Mouse (Mus musculus) neutrophil, adult 83 days (primary cell): ENCODE measurements around the gene Gtf2f1. TPM values are rescaled to one million over a fixed set of nuclear protein-coding genes. Genes with fewer than 3 reads are reported as not detected.

Experiments used
- total RNA-seq, 2 experiments: library from RNA; stranded (reverse); gene quantifications; one replicate each; pipeline ENCODE4 v1.2.4; 2023

Gene Gtf2f1
- 10 to 100 TPM; 48.0 to 61.0 TPM for total RNA-seq

DNA sequence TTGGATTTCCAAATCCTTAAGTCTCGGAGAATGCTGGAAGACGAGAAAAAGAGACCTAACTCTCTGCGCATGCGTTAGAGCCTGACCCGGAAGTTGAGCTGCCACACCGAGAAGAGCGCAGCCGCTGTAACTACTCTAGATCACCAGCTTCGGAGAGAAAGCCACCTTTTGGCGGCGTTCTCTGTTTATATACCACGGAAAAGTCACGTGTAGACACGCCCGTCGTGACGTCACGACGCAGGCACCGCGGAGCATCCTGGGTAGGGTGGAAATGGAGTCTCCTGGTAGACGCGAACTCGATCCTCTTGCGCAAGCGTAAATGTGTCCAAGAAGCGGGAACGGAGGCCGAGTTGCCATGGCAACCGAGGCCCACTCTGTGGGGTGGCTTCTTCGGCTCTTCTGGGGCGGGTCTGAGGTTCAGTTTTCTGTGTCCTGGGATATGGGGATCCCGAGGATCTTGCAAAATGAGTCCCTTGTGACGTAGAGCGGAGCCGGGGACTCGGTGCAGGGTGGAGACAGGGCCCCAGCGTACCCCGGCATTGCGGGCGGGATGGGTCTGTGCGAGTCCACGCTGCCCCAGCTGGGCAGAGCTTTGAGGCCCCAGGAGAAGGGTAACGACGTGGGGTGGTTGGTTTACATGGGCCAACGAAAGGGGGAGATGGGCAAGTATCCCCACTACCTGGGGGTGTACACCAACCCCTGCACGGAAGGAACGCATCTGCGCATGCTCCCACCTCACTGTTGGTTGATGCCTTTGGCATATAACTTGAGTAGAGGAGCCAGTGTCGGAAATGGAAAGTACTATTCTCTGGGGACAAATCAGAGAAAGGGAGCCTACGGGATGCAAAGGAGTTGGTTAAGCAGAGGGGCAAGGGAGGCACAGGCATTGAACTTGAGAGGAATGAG, at the start of gene Gtf2f1, which contains the start of gene Gm17949:
Gtf2f1 (minus strand) TSS at position 53 of the 906 bp plus-strand sequence.
Gm17949 (plus strand) TSS at position 234 of the 906 bp plus-strand sequence.

DNA sequence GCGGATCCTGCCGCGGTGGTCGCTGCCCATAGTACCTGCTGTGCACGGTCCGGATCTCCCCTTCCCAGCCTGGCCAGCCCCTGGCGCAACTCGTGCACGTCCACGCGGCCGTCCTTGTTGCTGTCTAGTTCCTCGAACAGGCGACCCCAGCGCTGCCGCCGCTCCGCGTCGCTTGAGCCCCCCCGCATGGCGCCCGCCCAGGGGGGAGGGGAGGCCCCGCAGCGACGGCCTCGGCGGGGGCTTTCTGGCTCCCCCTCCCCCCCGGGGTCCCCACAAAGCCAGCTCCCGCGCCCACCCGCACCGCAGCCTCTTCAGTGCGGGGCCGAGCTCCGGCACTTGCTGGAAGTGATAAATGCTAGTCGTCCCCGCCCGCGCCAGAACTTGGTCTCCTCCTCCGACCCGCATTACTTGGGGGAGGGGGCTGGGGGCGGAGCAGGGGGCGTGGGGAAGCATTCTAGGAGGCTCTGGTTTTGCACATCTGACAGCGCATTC, 48.4 kb upstream of the Gtf2f1 start, which contains the start of gene Slc25a23:
Slc25a23 (minus strand) TSS at position 378 of the 492 bp plus-strand sequence.

DNA sequence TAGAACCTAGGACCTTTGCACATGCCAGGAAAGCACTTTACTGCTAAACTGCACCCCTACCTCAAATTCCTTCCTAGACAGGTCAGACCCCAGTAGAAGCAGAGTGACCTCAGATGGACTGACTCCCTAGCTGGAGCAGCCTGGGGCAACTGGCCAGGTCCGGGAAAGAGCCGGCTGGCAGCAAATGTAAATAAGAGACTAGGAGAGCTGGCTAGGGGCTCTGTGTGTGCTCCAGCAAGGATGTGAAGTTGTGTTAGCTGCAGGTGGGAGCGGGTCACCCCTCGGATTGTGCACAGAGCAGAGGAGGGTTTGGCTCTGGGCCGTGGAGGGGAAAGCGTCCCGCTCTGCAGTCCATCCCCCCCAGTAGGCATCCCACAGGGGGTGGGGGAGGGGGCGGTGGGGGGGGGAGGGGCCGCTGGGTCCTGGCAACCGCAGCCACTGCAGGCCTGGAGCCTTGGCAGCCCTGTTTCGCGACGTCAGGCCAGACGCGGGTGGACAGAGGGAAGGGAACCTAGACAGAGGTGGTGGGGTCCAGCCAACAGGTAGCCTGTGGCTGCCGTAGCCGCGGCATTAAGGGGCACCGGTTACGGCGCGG, 47.9 kb upstream of the Gtf2f1 start, which contains the start of gene Crb3:
Crb3 (plus strand) TSS at position 215 of the 595 bp plus-strand sequence.

DNA sequence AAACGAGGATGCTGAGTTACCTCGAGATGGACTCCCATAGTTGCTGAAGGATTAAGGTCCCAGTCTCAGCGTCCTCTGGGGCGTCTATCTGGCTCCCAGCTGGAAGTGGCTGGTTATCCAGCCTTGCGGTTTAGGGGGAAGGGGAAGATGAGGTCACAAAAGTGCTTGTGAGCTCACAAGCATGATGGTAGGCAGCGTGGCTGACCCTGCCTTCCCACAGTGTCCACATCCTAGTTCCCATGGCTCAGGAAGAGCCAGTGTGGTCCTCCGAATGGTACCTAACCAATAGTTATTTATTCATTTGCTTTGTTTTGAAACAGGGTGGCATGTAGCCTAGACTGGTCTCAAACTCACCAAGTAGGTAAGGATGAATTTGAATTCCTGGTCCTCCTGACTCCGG, 30.5 kb upstream of the Gtf2f1 start, which contains the start of gene Slc25a41:
Slc25a41 (minus strand) TSS at position 101 of the 400 bp plus-strand sequence.

DNA sequence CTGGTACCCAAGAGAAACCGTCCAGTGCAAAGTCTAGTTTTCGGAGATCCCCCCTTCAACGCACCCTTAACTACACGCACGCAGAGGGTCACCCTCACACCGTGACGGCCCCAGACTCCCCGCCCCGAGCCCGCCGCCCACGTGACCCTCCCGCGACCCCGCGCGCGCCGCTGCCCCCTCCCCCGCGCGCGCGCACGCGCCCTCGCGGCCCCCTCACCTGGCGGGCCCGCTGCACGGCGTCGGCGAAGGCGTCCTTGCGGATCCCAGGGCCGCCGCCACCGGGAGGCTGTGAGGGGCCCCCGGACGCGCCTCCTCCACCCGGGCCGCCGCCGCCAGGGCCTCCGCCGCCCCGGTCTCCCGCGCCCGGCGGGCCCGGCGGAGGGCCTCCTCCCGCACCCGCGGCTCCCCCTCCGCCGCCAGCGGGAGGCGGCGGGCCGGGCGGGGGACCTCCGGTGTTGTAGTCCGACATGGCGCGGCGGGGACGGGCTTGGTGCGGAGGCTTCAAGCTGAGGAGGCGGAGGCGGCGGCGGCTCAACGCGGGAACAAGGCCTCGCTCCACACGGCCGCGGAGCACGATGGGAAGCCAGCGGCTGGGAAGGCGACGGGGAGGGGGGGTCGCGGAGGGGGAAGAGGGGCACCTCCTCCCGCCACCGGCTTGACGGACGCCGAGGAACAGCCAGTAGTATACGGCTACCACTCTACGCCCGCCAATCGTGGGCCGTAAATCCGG, 20.0 kb upstream of the Gtf2f1 start, which contains the start of gene Khsrp:
Khsrp (minus strand) TSS at position 592 of the 730 bp plus-strand sequence.

DNA sequence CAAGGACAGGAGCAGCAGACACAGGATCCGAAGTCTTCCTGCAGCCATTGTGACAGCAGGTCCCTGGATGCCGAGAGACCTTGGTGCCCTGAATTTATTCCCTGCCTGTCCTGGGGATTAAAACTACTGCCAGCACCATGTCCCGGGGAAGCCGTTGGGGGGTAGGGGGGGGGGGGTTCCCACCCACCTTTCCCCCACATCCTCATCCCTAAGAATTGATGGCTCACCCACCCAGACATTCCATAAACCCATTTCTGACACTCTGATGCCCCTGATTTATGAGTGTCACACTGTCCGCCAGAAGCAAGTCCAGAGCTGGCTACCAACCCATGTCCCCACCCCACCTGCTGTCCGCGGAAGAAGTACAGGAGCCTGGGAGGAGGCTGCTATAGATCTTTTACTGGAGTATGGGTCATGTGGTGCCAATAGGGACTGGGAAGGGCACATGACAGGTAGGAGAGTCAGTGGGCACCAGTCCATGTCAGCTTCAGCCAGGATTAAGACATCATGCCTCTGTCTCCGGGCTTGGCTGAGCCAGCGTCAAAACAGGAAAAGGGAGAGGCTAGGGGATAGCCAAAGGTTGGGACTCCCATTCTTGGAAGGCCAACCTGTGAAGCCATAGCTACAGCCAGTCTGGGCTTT, 11.0 kb downstream of the Gtf2f1 start, which contains the start of gene Pspn:
Pspn (minus strand) TSS at position 51 of the 642 bp plus-strand sequence.

DNA sequence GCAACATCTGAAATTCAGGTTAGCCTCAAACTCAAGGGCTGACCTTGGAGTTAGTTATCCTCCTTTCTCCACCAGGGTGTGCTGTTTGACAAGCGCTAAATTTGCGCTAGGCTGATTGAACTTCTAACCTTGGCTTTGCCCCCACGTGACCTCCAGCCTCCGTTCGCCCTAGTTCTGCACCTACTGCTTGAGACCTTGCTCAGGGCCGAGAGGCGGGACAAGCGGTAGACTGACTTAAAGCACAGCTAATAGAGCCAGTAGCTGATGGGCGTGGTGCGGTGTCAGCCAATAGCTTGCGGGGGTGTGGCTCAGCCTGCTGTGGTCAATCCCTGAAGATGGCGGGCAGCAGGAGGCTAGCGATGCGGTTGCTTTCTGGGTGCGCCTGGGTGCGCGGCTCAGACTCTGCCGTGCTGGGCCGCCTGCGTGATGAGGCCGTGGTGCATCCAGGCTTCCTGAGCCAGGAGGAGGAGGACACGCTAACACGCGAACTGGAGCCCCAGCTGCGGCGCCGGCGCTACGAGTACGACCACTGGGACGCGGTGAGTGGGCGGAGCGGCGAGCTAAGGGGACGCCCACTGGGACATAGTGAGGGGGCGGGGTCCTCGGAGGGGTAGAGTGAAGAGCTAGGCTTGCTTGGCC, 13.9 kb downstream of the Gtf2f1 start, which contains the start of gene Alkbh7:
Alkbh7 (plus strand) TSS at position 311 of the 639 bp plus-strand sequence.

DNA sequence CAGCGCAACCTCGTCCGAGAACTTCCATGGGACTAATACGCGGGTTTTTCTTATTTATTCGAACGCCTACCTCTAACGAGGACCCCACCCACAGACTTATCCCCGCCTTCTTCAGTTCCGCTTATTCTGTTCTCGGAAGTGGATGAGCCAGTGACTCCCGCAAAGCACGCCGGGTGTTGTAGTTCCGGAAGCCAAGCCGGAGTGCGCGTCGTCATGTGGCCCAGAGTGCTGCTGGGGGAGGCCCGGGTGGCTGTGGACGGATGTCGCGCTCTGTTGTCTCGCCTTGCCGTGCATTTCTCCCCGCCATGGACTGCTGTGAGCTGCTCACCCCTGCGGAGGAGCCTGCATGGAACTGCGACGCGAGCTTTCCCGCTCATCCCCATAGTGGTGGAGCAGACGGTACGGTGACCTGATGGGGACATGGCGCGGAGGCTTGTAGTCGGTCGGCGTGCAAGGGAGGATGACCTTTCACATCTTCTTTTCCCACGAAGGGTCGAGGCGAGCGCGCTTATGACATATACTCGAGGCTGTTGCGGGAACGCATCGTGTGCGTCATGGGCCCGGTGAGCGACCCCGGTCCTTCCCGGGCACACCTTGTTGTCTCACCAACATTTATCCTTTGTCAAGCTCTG, 20.9 kb downstream of the Gtf2f1 start, which contains the start of gene Clpp:
Clpp (plus strand) TSS at position 191 of the 632 bp plus-strand sequence.

DNA sequence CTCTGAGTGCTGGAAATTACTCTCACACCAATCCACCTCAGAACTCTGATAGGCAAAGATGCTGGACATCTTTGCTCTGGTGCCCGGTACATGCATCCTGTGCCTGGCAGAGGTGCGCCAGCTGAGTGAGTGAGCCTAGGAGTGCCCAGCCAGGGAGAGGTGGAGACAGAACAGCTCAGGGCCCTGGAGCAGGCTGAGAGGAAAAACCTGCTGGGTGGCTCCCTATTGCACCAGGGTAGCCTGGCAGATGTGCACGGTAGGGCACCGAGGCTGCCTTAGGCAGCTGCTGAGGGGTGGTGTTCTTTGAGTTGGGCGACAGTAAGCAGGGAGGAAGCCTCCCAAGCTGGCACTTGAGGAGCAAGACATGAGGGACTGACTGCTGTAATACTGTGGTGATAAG, 29.1 kb downstream of the Gtf2f1 start, which contains the start of gene Acer1:
Acer1 (minus strand) TSS at position 114 of the 400 bp plus-strand sequence.

Other genes starting within 250 kb of the Gtf2f1 start
- gene Dus3l, start 246.5 kb downstream of the Gtf2f1 start, total RNA-seq: 10 to 100 TPM; 20.7 to 21.1 TPM
- gene Prr22, start 241.0 kb downstream of the Gtf2f1 start, total RNA-seq: under 1 TPM; 0.50 to 0.97 TPM
- gene Rfx2, start 180.3 kb downstream of the Gtf2f1 start, total RNA-seq: 1 to 10 TPM; 6.5 TPM
- not detected for gene Acsbg2, start 136.8 kb downstream of the Gtf2f1 start, total RNA-seq
- gene 1700061G19Rik, start 135.8 kb downstream of the Gtf2f1 start, total RNA-seq: not detected
- 10 to 100 TPM; 18.8 to 20.2 TPM for gene Mllt1, start 75.9 kb downstream of the Gtf2f1 start, total RNA-seq
- not detected for gene Acer1, start 29.2 kb downstream of the Gtf2f1 start, total RNA-seq
- 10 to 100 TPM in 1 of 2 experiments, 1 to 10 TPM in 1; 9.5 to 14.3 TPM for gene Clpp, start 21.0 kb downstream of the Gtf2f1 start, total RNA-seq
- gene Alkbh7, start 13.9 kb downstream of the Gtf2f1 start, total RNA-seq: 1 to 10 TPM; 6.9 to 8.2 TPM
- gene Pspn, start 11.3 kb downstream of the Gtf2f1 start, total RNA-seq: 1 to 10 TPM; 2.4 to 3.7 TPM
- under 1 TPM in 1 of 2 experiments, not detected in 1; 0.48 TPM for gene Gm17949, start 181 bp upstream of the Gtf2f1 start, total RNA-seq
- 100 to 1,000 TPM in 1 of 2 experiments, 10 to 100 TPM in 1; 97.1 to 105 TPM for gene Khsrp, start 20.2 kb upstream of the Gtf2f1 start, total RNA-seq
- not detected for gene Slc25a41, start 30.4 kb upstream of the Gtf2f1 start, total RNA-seq
- gene Crb3, start 47.8 kb upstream of the Gtf2f1 start, total RNA-seq: not detected
- 1 to 10 TPM; 3.0 to 4.7 TPM for gene Slc25a23, start 48.6 kb upstream of the Gtf2f1 start, total RNA-seq
- 100 to 1,000 TPM; 138 to 163 TPM for gene Dennd1c, start 67.2 kb upstream of the Gtf2f1 start, total RNA-seq
- gene Tubb4a, start 76.5 kb upstream of the Gtf2f1 start, total RNA-seq: under 1 TPM; 0.15 to 0.18 TPM
- gene Tnfsf9, start 94.0 kb upstream of the Gtf2f1 start, total RNA-seq: 1 to 10 TPM; 1.9 to 2.1 TPM
- not detected for gene Cd70, start 138.5 kb upstream of the Gtf2f1 start, total RNA-seq
- gene Tnfsf14, start 182.9 kb upstream of the Gtf2f1 start, total RNA-seq: 10 to 100 TPM; 32.7 to 34.8 TPM
- 100 to 1,000 TPM; 540 to 556 TPM for gene C3, start 216.8 kb upstream of the Gtf2f1 start, total RNA-seq
- gene Gpr108, start 237.2 kb upstream of the Gtf2f1 start, total RNA-seq: 10 to 100 TPM; 52.5 to 53.2 TPM
- 1 to 10 TPM; 4.0 to 5.7 TPM for gene Trip10, start 238.2 kb upstream of the Gtf2f1 start, total RNA-seq